Mouse (Mus musculus) layer of hippocampus, postnatal 36 days (tissue): ENCODE data around the gene Phf12. TPM values are rescaled to one million over a fixed set of nuclear protein-coding genes. Genes with fewer than 3 reads are reported as not detected.

Experiments
- DNase-seq, 2 experiments: peaks; one replicate each; pipeline ENCODE4 v3.0.0; 2022
- microRNA-seq, 2 experiments: library from miRNA; unstranded; fragments of <30 nt; microRNA quantifications; one replicate each; pipeline ENCODE4 v1.2.0; 2021
- total RNA-seq, 2 experiments: library from RNA; stranded (reverse); gene quantifications; 2 replicates each; pipeline ENCODE4 v1.2.3; 2021

Gene Phf12
- total RNA-seq, 2 experiments from 2014 or later: 48.3 to 51.2 TPM

GRCm38 (mm10) chr11:78073577-78074276, 91.2 kb downstream of the Phf12 start:
- no peak for DNase-seq

GRCm38 (mm10) chr11:78074277-78074652, 91.7 kb downstream of the Phf12 start:
- no peak for DNase-seq

- no peak for DNase-seq
Observed at GRCm38 (mm10) chr11:78074666-78075065, 92.1 kb downstream of the Phf12 start.

Small RNA genes lying within 50 kb of the gene (microRNA-seq; reads per million reads assigned to microRNA genes)
- gene Mir144 (42.5 to 62.7 reads per million in 2 experiments), gene Mir451a (0 reads per million in 2 experiments), gene Mir451b (0 reads per million in 2 experiments)

Other genes with a start within 250 kb of the Phf12 start
- gene Myo18a, start 219.5 kb upstream of the Phf12 start, total RNA-seq: 100 to 1,000 TPM; 136 to 158 TPM
- not detected for gene Gm10277, start 195.0 kb upstream of the Phf12 start, total RNA-seq
- gene Pipox, start 88.7 kb upstream of the Phf12 start, total RNA-seq: 1 to 10 TPM; 1.3 to 1.7 TPM
- 100 to 1,000 TPM; 148 to 153 TPM for gene Sez6, start 52.0 kb upstream of the Phf12 start, total RNA-seq
- 1 to 10 TPM; 4.5 to 6.2 TPM for gene Dhrs13, start 49.5 kb downstream of the Phf12 start, total RNA-seq
- 10 to 100 TPM; 71.8 to 74.3 TPM for gene Flot2, start 55.2 kb downstream of the Phf12 start, total RNA-seq
- 10 to 100 TPM; 19.8 to 21.2 TPM for gene Eral1, start 97.6 kb downstream of the Phf12 start, total RNA-seq
- 10 to 100 TPM; 29.5 to 33.0 TPM for gene Fam222b, start 111.9 kb downstream of the Phf12 start, total RNA-seq
- 10 to 100 TPM; 10.9 to 15.0 TPM for gene Traf4, start 182.8 kb downstream of the Phf12 start, total RNA-seq
- 1 to 10 TPM; 2.4 to 2.5 TPM for gene Nek8, start 193.9 kb downstream of the Phf12 start, total RNA-seq
- 10 to 100 TPM; 22.3 to 24.0 TPM for gene Tlcd1, start 194.0 kb downstream of the Phf12 start, total RNA-seq
- 100 to 1,000 TPM; 714 to 715 TPM for gene Rpl23a, start 200.8 kb downstream of the Phf12 start, total RNA-seq
- gene Rab34, start 205.7 kb downstream of the Phf12 start, total RNA-seq: 10 to 100 TPM; 26.8 to 28.5 TPM
- gene Proca1, start 210.6 kb downstream of the Phf12 start, total RNA-seq: 1 to 10 TPM; 3.6 to 5.7 TPM